Mouse (Mus musculus) embryonic stem cell, embryonic (primary cell): ENCODE measurements around the gene Klf7.

Experiments
- CTCF ChIA-PET, 4 experiments: fragments of 300-600 bp in 2 of 4; fragments of 350-600 bp in 2 of 4; sonication (Branson Sonifier 250); formaldehyde crosslinking; loops; one replicate each; lab custom pipeline; 2022; ENCODE audit warnings: inconsistent platforms in 2 of 4; lab: Charles Lee
- POLR2A ChIA-PET, 4 experiments: fragments of 300-600 bp in 2 of 4; fragments of 350-600 bp in 2 of 4; sonication (Branson Sonifier 250); formaldehyde crosslinking; loops; one replicate each; lab custom pipeline; 2022; ENCODE audit warnings: antibody characterized with exemption in 4 of 4, inconsistent platforms in 1 of 4; lab: Charles Lee

Gene Klf7

GRCm38 (mm10) chr1:64052069-64052750 lies 69.9 kb downstream of the Klf7 start:
- ChIA-PET CTCF (no interaction called here), POLR2A (no interaction called here)

- ChIA-PET POLR2A (interaction anchor here in 2 of 4 experiments (1.3 to 1.8 kb wide), 2 partner anchors 73 kb away, joined by 3 to 6 read pairs; partner anchors contain the start of gene Klf7 (in 2 of the 2)), CTCF (no interaction called here)
Measured at GRCm38 (mm10) chr1:64048567-64048966, 73.5 kb downstream of the Klf7 start.

DNA sequence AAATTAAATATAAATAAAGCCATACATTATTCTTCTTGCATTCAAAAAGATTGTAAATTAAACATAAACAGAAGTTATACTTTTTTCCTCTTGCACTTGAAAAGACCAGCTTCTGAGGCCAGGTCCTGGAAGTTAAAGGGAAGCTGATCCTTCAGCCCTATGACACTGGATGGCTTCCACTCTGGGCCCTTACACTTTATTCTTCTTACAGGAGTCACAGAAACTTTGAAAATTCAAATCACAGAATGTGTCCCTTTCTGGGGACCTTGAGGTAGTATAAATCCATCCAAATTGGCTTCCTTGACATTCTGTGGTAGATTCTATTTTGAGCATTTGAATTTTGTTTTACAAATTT lies 75.3 kb downstream of the Klf7 start:
- ChIA-PET CTCF (no interaction called here), POLR2A (interaction anchor here in 1 of 4 experiments (1.8 kb wide), 1 partner anchor 75 kb away, joined by 6 read pairs; the partner anchor contains the start of gene Klf7)

DNA sequence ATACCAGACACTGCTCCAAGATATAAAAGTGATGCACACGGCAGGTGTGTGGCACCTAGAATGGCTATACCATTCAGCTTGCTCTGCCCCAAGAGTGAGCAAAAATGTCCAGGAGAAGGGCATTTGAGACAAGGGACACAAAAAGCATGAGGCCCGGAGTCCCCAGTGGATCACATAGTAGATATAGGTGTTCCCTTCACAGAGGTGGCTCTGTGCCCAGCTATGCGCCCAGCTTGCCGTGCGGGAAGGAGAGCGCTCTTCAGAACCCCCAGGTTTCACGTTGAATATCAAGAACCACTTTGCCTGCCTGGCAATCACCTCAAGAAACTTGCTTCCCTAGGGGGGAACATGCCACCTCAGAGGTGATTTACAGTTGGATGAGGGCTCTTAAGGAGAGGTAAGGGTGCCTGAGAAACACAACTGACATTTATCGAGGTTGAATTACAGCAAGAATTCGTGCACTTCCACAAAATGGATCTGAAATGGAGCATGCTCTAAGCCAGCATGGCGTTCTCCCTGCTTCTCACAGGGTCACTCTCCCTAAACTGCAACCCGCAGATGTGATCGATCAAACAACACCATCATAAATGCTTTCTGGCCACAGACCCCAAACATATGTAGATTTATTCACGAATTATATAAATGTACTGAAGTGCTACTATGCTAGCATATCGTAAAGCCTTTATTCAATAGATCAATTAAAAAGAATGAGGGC lies 75.8 kb downstream of the Klf7 start:
- POLR2A ChIA-PET: no interaction called here

DNA sequence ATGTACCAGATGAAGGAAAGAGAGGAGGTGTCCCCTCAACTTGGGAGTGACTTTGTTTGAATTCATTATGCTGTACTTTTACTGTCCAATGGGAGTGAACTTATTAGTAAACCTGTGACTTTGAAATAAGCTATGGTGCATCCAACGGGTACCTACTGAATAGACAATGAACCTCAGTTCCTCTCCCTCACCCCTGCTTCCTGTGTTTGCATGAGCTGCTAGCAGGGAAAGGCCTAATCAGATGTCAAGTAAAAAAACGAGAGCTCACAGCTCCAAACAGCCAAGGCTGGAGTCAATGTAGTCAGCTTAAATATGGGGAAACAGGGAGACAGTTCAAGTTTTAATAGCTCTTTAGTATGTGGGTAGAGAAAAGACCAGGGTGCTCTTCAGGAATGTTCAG lies 77.5 kb downstream of the Klf7 start:
- ChIA-PET POLR2A (interaction anchor here (0.7 to 1.2 kb wide), 4 partner anchors 77 to 115 kb away, joined by 3 to 4 read pairs (median 3); partner anchors contain the start of gene Klf7 (in 2 of the 4)), CTCF (no interaction called here)

More for the DNA sequence above, 75.8 kb downstream of the Klf7 start:
- CTCF ChIA-PET: no interaction called here

DNA sequence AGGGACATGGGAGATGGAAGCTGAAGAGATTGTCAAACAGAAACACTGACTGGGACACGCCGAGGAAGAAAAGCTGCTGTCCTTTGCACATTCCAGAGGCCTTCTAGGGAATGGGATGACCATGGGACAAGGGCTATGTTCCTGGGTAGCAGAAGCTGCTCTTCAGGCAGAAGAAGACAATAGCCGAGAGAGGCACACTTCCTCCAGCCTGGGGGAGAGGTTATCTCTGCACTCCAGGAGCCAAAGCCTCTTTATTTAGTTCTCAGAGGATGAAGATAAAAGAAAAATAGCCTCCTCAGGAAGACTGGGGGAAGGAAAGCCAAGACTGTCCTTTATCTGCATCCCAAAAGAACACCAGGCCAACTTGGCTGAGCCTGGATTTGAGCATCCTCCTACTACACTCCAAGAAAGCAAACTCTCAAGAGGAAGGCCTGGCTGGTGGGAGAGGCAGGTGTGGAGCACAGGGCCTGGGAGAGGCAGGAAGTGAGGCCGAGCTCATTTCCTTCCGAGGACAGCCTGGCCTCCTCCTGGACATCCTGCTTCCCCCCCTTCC lies 81.2 kb downstream of the Klf7 start:
- CTCF ChIA-PET: no interaction called here
- POLR2A ChIA-PET: interaction anchor here in 1 of 4 experiments (0.7 kb wide), 1 partner anchor 853 kb away, joined by 5 read pairs; no protein-coding TSS in a partner anchor

DNA sequence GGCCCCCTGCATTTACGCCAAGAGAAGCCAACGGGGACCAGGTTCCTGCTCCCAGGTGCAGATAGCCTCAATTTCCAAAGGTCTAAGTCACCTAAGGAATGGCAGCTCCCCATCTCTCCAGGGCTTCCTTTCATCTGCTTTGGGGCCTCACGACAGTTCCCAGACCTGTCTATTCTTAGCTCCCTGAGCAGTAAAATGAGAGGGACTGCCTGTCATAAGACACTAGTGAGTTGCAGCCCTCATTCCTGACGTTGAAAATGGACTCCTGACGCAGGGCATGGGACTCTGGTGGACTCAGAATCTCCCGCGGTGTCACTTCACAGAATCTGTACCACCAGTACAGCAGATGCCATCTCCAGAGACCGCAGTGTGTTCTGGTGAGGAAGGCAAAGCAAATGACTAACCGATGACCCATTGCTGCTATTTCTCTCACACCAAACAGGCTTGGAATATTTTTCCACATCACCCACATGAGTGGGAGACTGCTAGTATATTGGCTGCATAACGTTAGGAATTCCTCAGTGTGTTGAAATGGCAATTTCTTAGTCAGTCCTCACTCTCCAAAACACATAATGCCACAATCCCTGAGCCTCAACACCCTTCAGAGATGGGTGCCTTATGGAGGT lies 81.9 kb downstream of the Klf7 start:
- CTCF ChIA-PET: no interaction called here
- POLR2A ChIA-PET: no interaction called here

DNA sequence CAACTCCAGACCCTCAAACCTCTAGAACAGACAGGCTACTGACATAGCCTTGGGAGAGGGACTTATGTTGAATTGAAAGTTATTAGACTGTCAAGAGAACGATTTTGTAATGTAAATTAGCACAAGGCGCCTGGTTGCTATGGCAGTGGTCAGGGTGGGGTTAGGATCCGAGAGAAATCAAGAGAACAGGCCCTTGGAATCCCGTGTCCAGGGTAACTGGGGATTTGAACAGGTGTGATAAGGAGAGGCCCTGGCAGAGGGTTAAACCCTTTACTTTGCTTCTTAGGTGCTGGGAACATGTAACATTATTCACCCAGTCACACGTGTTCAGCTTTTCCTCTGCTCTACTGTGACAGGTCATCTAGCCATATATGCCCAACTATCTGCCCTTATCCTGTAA lies 83.7 kb downstream of the Klf7 start:
- CTCF ChIA-PET: no interaction called here
- POLR2A ChIA-PET: interaction anchor here in 1 of 4 experiments (1.1 kb wide), 1 partner anchor 84 kb away, joined by 3 read pairs; the partner anchor contains the start of gene Klf7

DNA sequence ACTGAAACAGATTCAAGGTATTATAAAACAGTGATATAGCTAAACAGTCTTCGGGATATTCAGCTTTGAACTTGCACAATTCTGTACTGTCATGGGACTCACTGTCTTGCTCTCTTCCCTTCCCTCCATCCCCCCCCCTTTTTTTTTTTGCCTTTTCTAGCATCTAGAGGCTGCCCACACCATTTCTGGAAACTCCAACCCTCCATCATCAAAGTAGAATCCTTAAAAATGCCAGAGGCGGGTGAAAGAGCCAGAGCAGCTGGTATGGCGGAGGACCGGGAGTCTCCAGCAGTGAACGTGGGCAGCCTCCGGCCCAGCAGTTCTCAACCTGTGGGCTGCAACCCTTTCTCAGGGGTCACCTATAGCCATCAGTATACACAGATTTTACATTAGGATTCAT lies 84.3 kb downstream of the Klf7 start:
- POLR2A ChIA-PET: interaction anchor here in 2 of 4 experiments (0.6 to 2.6 kb wide), 7 partner anchors 16 to 386 kb away, joined by 3 to 14 read pairs (median 4); partner anchors contain the start of gene Klf7 (in 2 of the 2)
- CTCF ChIA-PET: interaction anchor here in 1 of 4 experiments (0.6 kb wide), 1 partner anchor 284 kb away, joined by 4 read pairs; no protein-coding TSS in a partner anchor

- ChIA-PET CTCF (interaction anchor here in 2 of 4 experiments (0.6 to 1.2 kb wide), 2 partner anchors 285 to 634 kb away, joined by 3 to 4 read pairs; no protein-coding TSS in a partner anchor), POLR2A (interaction anchor here in 3 of 4 experiments (0.6 to 2.6 kb wide), 7 partner anchors 17 to 387 kb away, joined by 3 to 14 read pairs (median 4); partner anchors contain the start of gene Klf7 (in 3 of the 3))
Measured at GRCm38 (mm10) chr1:64036881-64037452, 85.1 kb downstream of the Klf7 start.

DNA sequence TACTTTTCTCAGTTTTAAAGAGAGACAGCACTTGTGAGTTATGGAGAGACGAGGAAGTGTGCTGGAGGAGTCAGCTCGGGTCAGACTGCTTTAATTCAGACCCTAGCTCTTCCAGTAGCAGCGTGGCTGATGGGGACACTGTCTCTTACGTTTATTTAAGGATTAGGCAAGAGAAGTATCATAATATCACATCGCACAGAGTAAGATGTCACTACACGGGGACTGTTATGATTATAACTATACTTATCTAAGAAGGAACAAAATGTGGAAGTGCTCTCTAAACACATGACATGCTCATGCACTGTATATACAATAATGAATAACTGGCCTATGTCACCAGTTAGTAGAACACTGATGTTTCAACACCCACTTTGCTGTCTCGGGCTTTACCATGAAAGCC lies 86.3 kb downstream of the Klf7 start:
- ChIA-PET CTCF (interaction anchor here in 1 of 4 experiments (1.2 kb wide), 1 partner anchor 632 kb away, joined by 3 read pairs; no protein-coding TSS in a partner anchor), POLR2A (interaction anchor here in 2 of 4 experiments (1.3 to 2.6 kb wide), 2 partner anchors 85 to 86 kb away, joined by 3 to 14 read pairs; partner anchors contain the start of gene Klf7 (in 2 of the 2))

- ChIA-PET POLR2A (interaction anchor here in 1 of 4 experiments (2.6 kb wide), 1 partner anchor 86 kb away, joined by 14 read pairs; the partner anchor contains the start of gene Klf7), CTCF (no interaction called here)
Measured at GRCm38 (mm10) chr1:64035087-64035791, 86.8 kb downstream of the Klf7 start.

- POLR2A ChIA-PET: interaction anchor here in 1 of 4 experiments (0.7 kb wide), 1 partner anchor 139 kb away, joined by 4 read pairs; no protein-coding TSS in a partner anchor
Measured at GRCm38 (mm10) chr1:64032502-64033231, 89.4 kb downstream of the Klf7 start.

GRCm38 (mm10) chr1:64021986-64022385 lies 100.1 kb downstream of the Klf7 start:
- CTCF ChIA-PET: no interaction called here
- POLR2A ChIA-PET: no interaction called here

More at GRCm38 (mm10) chr1:64032502-64033231, 89.4 kb downstream of the Klf7 start:
- CTCF ChIA-PET: no interaction called here

GRCm38 (mm10) chr1:64020672-64021635 lies 101.1 kb downstream of the Klf7 start:
- CTCF ChIA-PET: no interaction called here
- POLR2A ChIA-PET: interaction anchor here in 1 of 4 experiments (0.9 to 1.1 kb wide), 2 partner anchors 11 to 13 kb away, joined by 3 to 4 read pairs; no protein-coding TSS in a partner anchor
